Mouse (Mus musculus) MEL-GATA-1-ER (cell line): ENCODE measurements around the gene Olfr299.

ENCODE experiments used
- DNase-seq: peaks from one replicate; pipeline ENCODE4 v3.0.0-alpha.2; 2012; ENCODE audit warnings: low read depth; ENCODE audit errors: extremely low read depth

Gene Olfr299

GRCm38 (mm10) chr7:86459621-86460020, at the start of gene Olfr299:
TSS of gene Olfr299 (plus strand) at chr7:86459921.
- DNase-seq: no peak

- DNase-seq: no peak
Observed at GRCm38 (mm10) chr7:86492384-86492783, 32.7 kb downstream of the Olfr299 start, which contains the start of gene Olfr298. TSS of gene Olfr298 (minus strand) at chr7:86492484.
